Mouse (Mus musculus): ENCODE data around the gene Ctnna3. TPM values are rescaled to one million over a fixed set of nuclear protein-coding genes. Genes with fewer than 3 reads are reported as not detected.
"Not testable (repeated sequence)": the region's sequence is repeated elsewhere in the genome, so short reads cannot be mapped to it uniquely, and the experiment has no call there.

The Ctnna3 gene
- total RNA-seq, 2 experiments from 2014 or later: not detected

- not testable (repeated sequence) for ATAC-seq (replicated peaks; ENCODE audit: poor library complexity)
These were observed 1314.2 kb downstream of the Ctnna3 start for GRCm38 (mm10) chr10:64744099-64744498.

DNA sequence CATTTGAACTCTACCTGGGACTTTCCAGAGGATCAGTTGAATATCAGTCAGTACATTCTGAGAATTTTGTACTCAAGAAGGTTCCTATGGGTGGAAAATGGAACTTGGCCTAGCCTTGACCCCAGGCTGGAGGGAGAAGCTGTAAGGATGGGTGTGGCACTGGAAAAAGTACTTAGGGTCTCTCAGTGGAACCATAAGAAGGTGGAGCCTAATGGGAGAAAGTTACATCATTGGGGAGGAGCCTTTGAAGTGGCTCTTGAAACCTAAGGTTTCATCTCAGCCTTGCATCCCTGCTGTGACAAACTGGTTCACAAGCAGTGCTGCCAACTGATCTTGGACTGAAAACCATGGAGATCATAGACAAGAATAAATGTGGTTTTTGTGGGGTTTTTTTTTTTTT is 1318.8 kb downstream of the Ctnna3 start:
- no peak for ATAC-seq (replicated peaks; ENCODE audit: poor library complexity)

DNA sequence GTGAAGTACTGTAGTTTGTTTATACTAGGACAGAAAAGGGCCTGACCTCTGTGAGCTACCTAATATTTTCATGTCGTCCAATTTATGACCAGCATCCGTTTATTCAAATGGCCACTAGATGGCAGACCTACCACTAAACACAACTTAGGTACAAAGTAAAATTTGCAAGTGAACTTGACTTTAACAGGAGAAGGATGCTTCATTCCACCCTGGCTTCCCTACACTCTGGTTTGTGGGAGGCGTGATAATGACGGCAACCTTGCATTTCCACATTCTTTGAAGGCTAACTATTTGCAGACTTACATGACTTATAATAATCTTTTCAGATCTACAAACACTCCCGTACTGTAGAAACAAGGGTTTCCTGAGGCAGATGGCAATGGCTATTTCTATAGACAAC is 1320.9 kb downstream of the Ctnna3 start:
- ATAC-seq (replicated peaks; ENCODE audit: poor library complexity): peak; percentile 65; the same call in 1 of the 2 replicates

DNA sequence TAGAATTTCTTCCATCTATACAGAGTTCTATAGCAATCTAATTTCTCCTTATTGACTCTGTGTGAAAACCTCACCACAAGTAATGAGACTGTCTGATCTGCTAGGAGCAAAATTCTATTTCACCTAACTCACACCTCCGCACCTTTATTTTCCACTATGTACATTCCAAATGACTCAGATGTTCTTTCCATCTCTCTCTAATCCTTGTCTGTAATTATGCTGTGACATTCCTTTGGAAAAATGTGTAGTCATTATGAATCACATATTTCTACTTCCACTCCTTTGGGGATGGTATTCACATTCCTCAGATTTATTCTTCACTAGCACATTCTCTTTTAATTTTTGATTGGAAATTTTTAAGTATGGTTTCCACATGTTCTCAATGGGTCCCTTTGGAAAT is 1406.4 kb downstream of the Ctnna3 start:
- ATAC-seq (replicated peaks; ENCODE audit: poor library complexity): no peak

- ATAC-seq (replicated peaks; ENCODE audit: poor library complexity): no peak
These were observed 1431.5 kb downstream of the Ctnna3 start for GRCm38 (mm10) chr10:64861439-64861838.

DNA sequence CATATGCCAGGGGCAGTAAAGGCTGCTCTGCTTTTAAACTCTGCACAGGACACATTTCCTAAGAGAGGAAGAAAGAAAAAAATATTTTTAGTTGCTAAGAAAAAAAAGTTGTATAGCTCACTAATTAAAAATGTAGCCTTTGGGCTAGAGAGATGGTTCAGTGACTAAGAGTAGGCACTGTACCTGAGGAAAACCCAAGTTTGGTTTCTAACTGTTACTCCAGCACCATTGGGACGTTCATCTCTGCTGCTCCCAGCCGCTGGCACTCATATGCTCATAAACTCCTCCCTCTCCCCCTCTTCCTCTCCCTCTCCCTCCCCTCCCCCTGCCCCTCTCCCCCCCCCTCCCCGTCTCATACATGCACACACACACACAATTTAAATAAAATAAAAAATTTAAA is 1441.0 kb downstream of the Ctnna3 start:
- no peak for ATAC-seq (replicated peaks; ENCODE audit: poor library complexity)

GRCm38 (mm10) chr10:64876506-64876905 is 1446.6 kb downstream of the Ctnna3 start:
- no peak for ATAC-seq (replicated peaks; ENCODE audit: poor library complexity)

DNA sequence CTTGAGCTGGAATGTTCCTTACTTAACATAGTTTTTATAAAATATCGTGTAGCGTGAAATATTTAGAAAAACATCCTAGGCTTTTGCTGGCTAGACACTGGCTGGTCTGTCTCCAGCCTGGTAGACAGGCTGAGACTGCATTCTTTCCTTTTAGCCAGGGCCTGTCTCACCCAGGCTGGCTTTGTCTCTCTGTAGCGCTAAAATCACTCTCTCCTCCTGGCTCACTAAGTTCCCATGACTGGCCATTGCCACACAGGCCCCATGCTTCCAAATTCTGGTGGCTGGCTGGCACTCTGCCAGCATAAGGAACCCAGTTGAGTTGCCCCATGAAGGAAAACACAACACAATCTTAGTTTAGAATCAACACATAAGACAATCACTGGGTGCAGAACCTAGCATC is 1450.0 kb downstream of the Ctnna3 start:
- ATAC-seq (replicated peaks; ENCODE audit: poor library complexity): no peak

DNA sequence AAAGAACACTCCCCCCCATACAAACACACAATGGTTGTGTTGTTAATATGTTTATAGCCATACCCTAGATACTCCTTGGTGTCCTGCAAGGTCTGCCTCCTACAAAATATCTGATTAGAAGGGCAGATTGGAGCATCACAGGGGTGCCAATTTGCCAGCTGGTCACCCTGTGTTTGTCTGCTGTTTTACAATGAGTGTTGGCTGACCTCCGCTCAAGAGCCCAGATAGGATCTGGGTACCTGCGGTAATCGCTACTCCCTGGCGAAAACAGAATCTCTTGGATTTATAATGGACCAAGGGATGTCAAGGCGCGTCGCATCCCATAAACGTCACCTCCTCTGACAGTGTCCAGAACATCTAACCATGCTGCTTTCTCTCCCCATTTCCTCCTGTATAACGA is 1457.0 kb downstream of the Ctnna3 start:
- no peak for ATAC-seq (replicated peaks; ENCODE audit: poor library complexity)

DNA sequence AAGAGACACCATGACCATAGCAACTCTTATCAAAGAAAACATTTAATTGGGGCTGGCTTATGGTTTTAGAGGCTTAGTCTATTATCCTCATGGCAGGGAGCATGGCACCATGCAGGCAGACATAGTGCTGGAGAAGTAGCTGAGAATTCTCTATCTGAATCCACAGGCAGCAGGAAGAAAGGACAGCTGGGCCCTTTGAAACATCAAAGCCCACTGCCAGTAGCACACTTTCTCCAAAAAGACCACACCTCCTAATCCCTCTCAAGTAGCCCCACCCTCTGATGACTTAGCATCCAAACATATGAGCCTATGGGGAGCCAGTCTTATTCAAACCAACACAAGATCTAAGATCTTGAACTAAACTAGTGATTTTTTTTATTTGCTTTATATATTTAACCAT is 1462.6 kb downstream of the Ctnna3 start:
- ATAC-seq (replicated peaks; ENCODE audit: poor library complexity): no peak

DNA sequence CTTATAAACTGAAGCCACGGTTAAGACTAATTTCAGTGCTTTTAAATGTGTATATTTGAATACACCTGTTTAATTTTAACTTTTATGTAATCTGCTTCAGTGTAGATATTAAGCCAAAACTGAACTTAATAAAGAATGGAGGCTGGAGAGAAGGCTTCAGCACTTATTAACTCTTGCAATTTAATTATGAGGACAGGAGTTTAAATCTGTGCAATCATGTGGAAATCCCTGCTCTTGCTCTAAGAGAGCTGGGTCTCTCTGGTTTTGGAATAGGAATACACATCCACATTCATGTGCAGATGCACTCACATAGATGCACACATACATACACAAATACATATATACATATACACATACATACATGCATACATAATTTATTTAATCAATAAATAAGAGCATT is 1468.8 kb downstream of the Ctnna3 start:
- ATAC-seq (replicated peaks; ENCODE audit: poor library complexity): no peak

GRCm38 (mm10) chr10:64901726-64902125 is 1471.8 kb downstream of the Ctnna3 start:
- ATAC-seq (replicated peaks; ENCODE audit: poor library complexity): no peak

- no peak for ATAC-seq (replicated peaks; ENCODE audit: poor library complexity)
These were observed 1511.1 kb downstream of the Ctnna3 start for GRCm38 (mm10) chr10:64940975-64941374.

- ATAC-seq (replicated peaks; ENCODE audit: poor library complexity): no peak
These were observed 1528.5 kb downstream of the Ctnna3 start for GRCm38 (mm10) chr10:64958391-64958790.

- ATAC-seq (replicated peaks; ENCODE audit: poor library complexity): no peak
These were observed 1563.0 kb downstream of the Ctnna3 start for GRCm38 (mm10) chr10:64992871-64993270.

- no peak for ATAC-seq (replicated peaks; ENCODE audit: poor library complexity)
These were observed 1583.6 kb downstream of the Ctnna3 start for GRCm38 (mm10) chr10:65013525-65013924.

GRCm38 (mm10) chr10:65022667-65023066 is 1592.8 kb downstream of the Ctnna3 start:
- no peak for ATAC-seq (replicated peaks; ENCODE audit: poor library complexity)

DNA sequence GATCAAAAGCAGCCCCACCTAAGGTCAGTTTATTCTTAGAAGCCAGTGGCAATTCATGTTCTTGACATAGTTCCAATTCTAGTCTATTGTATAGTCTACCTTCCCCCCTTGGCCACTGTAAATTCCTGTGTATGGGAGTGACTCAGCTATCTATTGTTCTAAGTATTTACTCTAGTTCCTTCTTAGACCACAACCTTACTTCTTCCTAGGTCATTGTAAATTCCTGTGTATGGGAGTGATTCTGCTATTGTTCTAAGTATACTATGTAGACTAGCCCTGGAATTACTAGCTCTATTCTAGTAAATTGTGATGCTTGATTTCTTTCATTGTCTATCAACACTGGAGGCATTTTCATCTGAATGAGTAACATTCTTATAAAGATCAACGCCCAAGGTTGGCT is 1603.6 kb downstream of the Ctnna3 start:
- ATAC-seq (replicated peaks; ENCODE audit: poor library complexity): not testable (repeated sequence)

Other genes starting within 250 kb of the Ctnna3 start
- gene Mypn, start 226.1 kb upstream of the Ctnna3 start, total RNA-seq (2015): not detected in 2 replicates
- not detected in 2 replicates for gene Mypn, start 226.1 kb upstream of the Ctnna3 start, total RNA-seq (2017)
- 84.0 and 88.0 TPM in 2 replicates for gene Herc4, start 186.3 kb upstream of the Ctnna3 start, total RNA-seq (2015)
- gene Herc4, start 186.3 kb upstream of the Ctnna3 start, total RNA-seq (2017): 56.3 and 59.2 TPM in 2 replicates
- 44.1 and 50.3 TPM in 2 replicates for gene Sirt1, start 48.4 kb upstream of the Ctnna3 start, total RNA-seq (2015)
- 35.1 and 38.2 TPM in 2 replicates for gene Sirt1, start 48.4 kb upstream of the Ctnna3 start, total RNA-seq (2017)
- gene Dnajc12, start 47.7 kb upstream of the Ctnna3 start, total RNA-seq (2015): 7.4 and 15.1 TPM in 2 replicates
- 5.3 and 5.9 TPM in 2 replicates for gene Dnajc12, start 47.7 kb upstream of the Ctnna3 start, total RNA-seq (2017)
- not detected in 2 replicates for gene Gm7075, start 8.3 kb upstream of the Ctnna3 start, total RNA-seq (2015)
- gene Gm7075, start 8.3 kb upstream of the Ctnna3 start, total RNA-seq (2017): not detected in 2 replicates

Data from megakaryocyte progenitor cell, adult 5-6 weeks (primary cell).